Mouse (Mus musculus): ENCODE data around the gene Htra3.
A peak's percentile ranks its signal among the peaks of the same experiment; 100 is the strongest.

Gene Htra3

DNA sequence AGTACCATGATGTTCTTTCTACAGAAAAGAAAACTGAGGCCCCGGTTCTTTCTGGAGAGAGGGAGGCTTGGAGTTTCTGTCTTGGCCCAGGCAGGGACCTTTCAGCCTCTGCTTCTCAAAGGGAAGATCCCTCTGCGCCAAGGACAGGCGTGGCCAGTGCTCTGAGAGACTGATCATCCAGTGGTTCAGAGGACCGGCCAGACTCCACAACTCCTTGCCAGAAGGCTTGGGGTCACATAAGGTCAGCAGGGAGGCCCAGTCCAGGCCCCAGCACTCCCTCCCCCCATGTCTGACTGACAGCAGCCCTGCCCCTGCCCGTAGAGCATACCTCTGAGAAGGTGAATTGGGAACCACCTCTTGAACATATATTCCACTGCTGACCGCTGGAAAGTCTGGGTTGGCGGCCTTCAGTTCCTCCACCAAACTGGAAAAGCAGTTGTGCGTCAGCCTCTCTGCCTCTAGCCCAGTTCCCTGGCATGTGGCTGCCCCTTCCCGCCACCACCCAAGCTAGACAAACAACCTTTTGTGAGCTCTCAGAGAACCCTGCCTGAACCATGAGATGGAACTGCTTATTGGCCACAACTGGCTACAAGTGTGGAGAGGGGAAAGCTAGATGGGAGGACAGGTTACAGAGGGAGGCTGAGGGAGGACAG lies 25.7 kb downstream of the Htra3 start:
- DNase-seq (ENCODE audit: low read depth, low spot score), result no peak

DNA sequence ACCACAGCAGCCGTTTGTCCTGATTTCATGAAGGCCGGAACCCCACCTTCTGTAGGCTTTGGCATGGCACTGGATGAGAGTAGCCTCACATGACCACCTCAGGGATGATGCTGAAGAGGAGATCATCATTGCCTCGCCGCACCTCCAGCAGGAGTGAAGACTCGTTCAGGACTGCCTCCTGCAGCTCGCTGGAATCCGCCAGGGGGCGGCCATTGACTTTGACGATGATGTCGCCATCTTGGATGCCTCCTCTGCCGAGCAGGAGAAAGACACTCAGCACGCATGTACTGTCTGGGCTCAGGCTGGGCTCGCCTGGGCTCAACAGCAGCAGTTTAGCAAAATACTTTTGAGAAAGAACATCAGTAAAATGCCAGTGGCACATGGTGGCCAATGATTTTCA lies 26.7 kb downstream of the Htra3 start:
- peak; percentile 86 for DNase-seq (ENCODE audit: low read depth, low spot score)

DNA sequence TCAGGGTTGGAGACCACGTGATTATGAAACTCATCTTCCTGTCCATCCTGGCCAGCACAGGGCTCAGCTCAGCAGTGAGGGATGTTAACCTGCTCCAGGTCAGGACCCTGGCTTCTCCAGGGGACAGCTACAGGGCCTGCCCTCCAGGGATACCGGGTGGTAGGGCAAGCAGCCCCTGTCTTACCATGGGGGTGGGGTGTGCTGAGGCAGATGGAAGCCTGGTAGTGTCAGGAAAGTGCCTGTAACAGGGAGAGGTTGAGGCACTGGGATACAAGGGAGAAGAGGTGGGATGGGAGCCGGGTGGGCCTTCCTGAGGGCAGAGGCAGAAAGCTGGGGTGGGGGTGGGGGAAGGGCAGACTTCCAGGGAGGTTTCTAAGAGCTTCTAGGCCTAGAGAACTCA lies 27.3 kb downstream of the Htra3 start:
- no peak for DNase-seq (ENCODE audit: low read depth, low spot score)

DNA sequence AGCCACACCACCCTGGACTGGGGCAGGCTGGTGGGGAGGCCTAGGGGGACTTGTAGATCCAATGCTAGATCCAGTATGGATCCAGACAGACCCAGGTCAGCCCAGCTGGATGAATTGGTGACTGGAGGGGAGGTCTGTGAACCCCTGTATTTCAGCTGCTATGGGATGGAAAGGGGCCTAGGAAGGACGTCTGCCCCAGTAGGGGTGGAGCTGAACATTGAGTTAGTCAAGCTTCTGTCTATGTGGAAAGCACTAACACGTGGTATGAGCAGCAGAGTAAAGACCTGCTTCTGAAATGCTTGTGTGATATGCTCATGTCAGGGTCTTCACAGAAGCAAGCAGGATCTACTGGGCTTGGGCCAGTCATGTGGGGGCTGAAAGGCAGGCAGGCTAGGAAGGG lies 31.4 kb downstream of the Htra3 start:
- no peak for DNase-seq (ENCODE audit: low read depth, low spot score)

DNA sequence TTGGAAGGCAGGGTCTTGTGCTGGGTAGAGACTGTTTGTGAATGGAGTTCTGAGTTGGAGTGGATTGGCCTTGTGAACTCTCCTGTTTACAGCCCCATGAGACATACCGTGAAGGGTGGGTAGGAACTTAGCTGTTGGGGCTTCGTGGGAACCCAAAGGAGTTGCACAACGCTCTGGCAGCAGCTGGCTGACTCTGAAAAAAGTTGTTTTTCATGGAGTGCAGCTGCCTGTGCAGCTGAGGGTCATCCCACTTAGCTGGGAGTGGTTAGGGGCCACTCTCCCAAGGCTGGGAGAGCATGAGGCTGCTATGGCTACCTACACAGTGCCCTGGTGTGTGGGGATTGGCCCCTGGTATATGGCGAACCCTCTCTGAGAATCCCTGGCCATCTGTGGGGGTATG lies 32.0 kb downstream of the Htra3 start:
- DNase-seq (ENCODE audit: low read depth, low spot score), result no peak

DNA sequence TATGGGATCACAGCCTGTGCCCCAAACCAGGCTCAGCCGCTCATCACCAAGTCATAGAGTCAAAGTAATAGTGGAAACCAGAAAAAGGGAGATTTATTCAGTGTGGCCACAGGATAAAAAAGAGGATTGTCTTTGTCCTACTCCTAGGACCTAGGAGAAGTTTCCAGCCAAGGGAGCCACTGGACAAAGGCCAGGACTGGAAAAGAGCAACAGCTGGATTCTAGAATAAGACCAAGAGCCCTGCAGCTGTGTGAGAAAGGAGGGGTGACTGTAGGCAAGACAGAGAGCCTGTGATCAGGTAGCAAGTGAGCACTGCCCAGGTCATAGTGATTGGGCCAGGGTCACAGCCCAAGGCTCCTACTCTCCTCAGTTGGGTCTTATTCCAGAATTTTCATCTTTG lies 32.7 kb downstream of the Htra3 start:
- DNase-seq (ENCODE audit: low read depth, low spot score), result no peak

DNA sequence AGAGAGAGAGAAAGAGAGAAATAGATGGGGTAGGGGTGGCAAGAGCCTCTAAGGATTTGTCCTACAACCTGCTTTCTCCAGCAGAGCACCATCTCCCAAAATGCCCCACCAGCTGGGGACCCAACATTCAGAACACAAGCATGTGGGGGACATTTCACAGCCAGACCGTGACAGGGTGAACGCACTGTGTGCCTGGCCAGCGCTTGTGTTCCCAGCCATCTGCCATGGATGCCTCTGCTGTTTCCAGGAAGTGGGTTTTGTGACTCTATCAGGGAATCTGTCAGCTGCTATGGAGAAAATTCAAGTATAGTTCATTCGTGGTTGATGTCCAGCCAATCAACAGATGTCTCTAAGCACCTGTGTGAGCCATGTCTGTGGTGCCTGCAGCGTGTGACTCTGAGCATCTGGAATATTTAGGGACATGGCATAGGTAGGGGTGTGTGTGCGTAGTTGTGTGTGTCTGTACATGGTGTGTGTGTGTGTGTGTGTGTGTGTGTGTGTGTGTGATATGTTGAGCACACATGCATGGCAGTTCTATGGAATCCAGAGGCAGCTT lies 33.6 kb downstream of the Htra3 start:
- DNase-seq (ENCODE audit: low read depth, low spot score), result no peak

DNA sequence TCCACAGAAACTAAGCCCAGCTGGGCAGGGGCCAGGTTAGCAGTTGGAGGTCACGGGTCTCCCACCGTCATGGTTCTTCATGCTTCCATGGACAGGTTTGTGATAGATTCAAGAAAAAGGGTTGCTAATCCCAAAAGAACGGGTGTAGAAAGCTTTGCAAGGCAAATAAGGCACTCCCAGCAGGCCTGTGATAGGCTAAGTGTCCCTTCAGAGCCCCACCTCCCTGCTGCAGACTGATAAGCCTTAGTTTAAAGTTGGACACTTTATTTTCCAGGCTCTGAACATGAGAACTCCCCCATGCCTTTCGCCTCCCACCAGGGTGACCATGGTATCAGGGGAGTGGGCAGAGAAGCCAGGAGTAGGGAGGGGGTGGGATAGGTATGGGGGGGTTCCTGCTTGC lies 35.5 kb downstream of the Htra3 start:
- no peak for DNase-seq (ENCODE audit: low read depth, low spot score)

DNA sequence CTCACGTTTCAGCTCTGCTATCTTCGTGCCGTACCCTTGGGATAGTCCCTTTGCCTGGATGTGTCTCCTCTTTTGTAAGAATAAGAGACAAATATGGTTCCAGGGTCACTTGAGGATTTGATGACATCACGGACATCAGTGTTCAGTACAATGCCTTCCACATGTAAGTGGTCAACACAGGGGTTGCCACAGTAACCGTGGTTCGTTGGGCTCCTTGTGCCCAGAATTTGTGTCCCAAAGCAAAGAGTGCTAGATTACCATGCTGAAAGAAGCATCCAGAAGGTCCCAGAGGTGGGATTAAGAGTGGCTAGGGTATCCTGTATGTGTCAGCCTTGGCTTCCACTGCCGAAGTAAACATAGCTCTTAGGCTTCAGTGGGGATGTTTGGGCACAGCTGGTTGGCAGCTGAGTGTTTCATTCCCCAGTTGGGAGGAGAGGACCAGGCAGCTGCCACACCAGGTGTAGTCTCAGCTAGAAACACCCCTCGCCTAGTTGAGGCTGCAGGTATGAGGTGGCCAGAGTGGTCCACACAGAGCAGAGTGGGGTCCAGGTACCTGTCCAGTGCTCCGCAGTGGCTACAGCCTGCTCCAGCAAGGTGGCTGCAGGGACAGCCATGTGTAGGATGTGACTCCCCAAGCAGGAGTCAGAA lies 36.1 kb downstream of the Htra3 start:
- no peak for DNase-seq (ENCODE audit: low read depth, low spot score)

DNA sequence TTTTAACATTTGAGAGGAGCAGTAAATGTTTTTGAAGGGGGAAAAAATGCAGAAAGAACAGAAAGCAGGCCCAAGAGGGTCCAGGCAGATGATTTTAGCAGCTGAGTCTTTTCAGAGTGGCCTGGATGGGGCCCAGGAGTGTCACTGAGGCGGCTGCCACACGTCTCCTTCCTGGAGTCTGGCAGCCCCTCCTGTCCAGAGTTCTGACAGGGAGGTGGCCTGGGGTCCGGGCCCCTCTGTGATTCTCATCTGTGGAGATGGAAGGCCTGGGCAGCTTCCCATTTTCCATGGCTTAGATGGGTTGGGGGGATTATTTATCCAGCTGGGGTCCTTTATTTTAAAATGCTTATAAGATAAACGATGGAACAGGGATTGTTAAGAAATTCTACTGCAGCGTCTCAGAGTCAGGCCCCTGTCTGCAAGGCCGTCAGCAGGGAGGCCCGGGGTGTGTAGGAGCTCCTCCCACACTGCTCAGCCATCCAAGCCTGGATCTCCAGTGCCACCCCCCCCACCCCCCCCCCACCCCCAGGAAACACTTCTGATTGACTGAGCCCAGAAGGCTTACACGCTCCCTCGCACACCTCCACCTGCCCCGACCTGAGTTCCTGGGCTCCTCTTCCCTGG lies 37.5 kb downstream of the Htra3 start:
- DNase-seq (ENCODE audit: low read depth, low spot score), result no peak

DNA sequence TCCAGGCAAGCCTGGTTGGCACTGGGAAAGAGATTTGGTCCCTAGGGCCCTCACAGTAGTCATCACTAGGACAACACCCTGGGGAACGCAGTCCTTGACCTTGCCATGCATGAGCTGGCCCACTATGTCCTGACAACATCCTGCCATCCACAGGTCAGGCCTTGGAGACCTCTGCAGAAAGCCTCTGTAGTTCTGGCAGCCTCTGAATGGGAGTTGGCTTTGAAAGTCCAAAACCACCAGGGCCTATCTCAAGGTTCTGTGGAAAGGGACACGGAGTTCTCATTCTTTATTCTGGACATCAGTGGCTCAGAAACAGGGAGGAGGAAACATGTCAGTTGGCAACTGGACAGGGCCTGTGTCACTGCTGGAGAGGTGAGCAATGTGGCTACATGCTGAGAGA lies 43.6 kb downstream of the Htra3 start:
- DNase-seq (ENCODE audit: low read depth, low spot score), result no peak

DNA sequence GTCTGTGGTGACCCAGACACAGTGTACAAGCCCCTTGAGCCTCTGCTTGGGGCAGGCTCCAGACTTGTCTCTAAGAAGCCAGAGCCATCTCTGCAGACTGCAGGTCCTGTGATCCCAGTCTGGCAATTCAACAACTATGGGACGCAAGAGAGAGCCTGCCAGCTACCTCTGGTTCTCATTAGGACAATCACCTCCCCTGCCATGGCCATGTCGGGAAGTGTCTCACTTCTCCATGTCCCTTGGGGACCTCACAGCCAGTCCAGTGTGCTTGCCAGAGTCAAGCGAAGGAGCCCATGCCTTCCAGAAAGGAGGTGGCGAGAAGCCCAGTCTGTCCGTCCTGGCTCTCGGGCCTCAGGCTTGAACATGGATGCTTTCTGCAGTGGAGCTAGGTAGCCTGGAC lies 46.7 kb downstream of the Htra3 start:
- no peak for DNase-seq (ENCODE audit: low read depth, low spot score)

DNA sequence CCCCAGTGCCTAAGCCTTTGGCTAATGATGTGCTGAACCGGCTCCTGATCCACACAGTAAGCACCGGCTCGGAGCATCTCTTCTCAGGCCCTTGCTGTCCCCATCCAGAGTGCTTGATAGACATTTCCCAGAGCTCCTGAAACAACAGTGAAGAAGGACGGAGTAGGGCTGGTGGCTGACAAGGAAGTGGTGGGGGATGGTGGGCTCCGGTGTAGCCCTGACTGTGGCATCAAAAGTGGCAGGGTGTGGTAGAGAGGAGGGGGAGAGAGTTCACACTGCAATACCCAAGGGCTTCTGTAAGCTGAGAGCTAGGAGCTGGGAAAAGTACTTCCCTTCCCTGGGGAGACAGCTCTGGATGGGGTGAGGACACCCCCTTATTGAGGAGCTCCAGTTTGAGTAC lies 47.8 kb downstream of the Htra3 start:
- no peak for DNase-seq (ENCODE audit: low read depth, low spot score)

DNA sequence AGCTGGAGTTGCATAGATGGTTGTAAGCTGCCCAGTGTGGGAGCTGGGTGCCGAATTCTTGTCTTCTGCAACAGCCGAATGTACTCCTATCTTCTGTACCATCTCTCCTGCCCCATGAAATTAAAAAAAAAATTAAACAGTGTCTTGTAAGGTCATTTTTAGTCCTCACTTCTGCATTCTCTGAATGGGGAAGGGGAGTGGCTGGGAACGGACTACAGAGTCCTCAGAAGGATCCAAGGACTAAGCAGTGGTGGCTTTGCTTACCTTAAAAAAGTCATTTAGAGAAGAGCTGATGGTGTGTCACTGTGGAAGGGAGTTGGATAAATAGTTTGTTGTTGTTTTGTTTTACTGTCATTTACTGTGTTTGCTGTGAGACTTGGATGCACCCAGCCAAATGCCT lies 48.4 kb downstream of the Htra3 start:
- no peak for DNase-seq (ENCODE audit: low read depth, low spot score)

DNA sequence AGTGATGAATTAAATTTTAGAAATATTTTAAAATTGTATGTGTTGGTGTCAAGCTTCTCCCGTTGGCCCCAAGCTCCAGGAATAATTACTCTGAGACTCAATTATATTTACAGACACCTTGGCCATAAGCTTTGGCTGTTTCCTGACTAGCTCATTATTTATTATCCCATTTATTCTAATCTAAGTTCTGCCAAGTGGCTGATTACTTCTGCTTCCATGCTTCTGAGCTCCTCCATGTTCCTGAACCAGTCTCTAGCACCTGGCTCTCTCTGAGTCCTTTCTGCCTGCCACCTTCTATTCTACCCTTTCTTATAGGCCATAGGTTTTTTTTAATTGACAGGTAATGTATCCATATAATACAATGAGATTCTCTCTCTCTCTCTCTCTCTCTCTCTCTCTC lies 48.9 kb downstream of the Htra3 start:
- DNase-seq (ENCODE audit: low read depth, low spot score), result no peak

DNA sequence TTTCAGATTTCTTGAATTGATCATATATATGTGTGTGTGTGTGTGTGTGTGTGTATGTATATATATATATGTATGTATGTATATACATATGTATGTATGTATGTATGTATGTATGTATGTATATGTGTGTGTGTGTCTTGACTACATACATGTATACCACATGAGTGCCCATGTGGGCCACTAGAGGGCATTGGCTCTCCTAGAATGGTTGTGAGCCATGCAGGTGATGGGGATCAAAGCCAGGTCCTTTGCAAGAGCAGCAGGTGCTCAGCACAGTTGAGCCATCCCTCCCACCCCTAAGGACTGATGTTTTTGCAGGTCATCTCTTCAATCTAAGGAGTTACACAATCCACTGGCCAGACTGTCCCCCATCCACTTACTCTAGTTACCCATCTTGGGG lies 50.2 kb downstream of the Htra3 start:
- peak; percentile 23 for DNase-seq (ENCODE audit: low read depth, low spot score)

DNA sequence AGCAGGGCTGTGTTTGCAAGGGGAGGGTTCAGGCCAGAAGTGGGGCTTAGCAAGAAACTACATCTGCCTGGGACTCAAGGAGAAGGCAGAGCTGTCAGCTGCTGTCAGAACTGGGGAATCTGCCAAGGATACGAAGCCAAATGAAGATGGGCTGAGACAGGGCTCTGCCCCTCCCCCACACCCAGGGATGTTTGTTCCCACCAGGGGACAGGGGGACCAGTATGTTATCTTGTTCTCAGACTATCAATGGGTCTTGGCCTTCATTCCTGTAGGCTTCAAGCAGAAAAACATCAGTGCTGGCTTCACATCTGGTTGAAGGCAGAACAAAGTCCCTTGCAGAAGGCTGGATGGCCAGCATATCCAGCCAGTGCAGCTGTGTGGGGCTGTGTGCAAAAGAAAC lies 50.9 kb downstream of the Htra3 start:
- no peak for DNase-seq (ENCODE audit: low read depth, low spot score)

DNA sequence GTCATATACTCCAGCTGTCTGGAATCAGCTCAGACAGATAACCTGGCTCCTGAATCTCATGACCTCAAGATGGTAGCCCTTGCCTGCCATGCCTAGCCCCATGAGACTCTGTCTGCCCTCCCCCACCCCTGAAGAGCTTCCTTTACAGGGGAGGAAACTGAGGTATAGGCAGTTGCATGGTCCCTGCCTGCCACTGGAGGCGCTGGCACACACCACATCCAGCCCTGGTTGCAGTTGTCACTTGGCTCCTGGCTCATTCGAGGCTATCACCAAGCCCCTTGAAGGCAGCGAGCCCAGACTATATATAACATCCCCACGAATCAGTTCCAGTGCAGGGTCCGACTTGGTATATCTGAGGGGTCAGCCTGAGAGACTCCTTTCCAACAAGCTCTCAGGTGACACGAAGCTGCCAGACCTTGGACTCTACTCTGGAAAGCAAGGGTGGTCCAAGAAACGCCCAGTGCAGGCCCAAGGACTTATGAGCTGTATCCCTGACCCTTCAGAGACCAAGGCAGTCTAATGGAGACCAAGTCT lies 52.2 kb downstream of the Htra3 start:
- peak; percentile 50 for DNase-seq (ENCODE audit: low read depth, low spot score)

DNA sequence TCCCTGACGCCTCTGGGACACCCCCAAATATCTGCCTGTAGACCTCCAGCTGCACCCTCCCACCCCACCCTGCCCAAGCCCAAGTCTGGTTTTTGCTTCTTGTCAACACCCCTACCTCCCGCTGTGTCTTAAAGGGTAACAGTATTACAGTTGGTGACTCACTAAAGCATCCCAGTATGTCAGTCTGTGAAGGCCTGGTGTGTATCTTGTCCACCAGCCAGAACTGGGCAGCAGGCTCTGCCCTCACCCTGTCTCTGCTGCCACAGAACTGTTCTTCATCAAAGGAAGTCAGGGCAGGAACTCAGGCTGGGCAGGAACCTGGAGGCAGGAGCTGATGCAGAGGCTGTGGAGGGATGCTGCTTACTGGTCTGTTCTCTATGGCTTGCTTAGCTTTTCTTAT lies 53.2 kb downstream of the Htra3 start:
- DNase-seq (ENCODE audit: low read depth, low spot score), result no peak

DNA sequence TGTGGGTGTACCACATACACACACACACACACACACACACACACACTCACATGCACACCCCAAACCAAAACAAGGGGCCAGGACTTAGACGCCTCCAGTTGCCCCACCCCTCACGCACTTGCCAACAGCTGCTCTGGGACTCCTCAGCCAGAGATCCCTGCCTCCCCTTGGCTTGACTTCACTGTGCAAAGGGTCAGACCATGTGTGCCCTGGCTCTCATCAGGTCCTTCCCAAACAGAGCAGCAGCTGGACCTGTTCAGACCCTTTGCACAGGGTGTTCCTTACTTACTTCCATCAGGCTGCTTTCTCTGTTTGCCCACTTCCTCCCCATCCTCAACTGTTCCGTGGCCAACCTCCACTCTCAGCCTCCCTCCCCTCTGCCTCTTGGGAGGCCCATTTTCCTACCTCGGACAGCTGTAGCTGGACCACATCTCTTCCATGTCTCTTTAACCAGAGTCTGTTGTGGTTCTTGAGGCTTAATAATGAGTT lies 54.8 kb downstream of the Htra3 start:
- DNase-seq (ENCODE audit: low read depth, low spot score), result no peak

DNA sequence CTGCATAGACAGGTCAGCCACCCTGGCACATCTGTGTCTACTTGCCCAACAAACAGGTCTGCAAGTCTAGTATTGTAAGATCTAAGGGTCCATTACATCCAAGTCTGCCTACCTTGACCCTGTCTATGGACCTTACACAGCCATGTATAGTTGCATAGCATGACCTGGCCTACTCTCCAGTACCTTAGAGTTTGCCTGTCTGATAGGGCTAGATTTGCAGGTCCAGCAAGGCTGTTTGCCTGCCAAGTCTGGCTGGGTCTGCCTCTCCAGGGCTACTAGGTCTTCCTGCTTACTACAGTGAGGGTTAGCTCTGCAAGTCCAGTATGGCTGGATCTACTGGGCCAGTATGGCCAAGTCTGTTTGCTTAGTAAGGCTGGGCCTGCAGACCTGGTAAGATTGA lies 55.8 kb downstream of the Htra3 start:
- DNase-seq (ENCODE audit: low read depth, low spot score), result no peak

DNA sequence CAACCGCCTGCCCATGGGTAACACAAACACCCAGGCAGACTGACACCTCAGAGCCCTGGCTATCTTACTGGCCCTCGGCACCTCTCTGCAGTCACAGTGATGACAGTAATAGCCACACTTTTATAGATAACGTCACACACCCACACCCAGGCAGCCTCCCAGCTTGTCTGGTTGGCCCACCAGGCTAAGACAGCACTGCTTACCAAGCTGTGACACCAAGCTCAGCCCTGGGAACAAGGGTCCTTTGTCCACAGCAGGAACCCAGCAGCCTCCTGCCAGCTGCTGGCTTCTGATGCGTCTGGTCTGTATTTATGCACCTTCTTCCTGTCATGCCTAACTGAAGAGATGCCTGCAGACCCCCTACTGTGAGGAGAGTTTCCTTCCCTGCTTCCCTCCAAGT lies 58.5 kb downstream of the Htra3 start:
- DNase-seq (ENCODE audit: low read depth, low spot score), result peak; percentile 21

DNA sequence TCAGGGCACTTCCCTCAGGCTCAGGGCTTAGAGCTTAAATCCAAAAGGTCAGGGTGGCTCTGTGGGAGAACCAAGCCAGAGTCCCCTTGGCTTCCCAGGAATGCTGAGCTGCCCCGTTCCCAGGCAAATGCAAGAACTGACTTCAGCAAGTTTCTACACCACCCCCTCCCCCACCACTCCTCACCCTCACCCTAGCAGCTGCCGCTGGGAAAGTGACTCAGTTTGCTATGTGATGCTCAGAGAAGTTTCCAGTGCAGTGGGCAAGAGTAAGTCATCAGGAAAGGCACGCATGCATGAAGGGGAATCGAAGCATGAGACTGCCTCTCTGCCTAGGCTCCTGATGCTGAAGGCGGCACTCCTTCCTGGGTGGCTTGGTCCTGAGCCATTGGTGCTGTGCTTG lies 62.6 kb downstream of the Htra3 start:
- no peak for DNase-seq (ENCODE audit: low read depth, low spot score)
